Mouse (Mus musculus) kidney, postnatal 10 days (tissue): ENCODE measurements around the gene Vmn1r127.
"Not testable (repeated sequence)": the region's sequence is repeated elsewhere in the genome, so short reads cannot be mapped to it uniquely, and the experiment has no call there.

Experiments used
- DNase-seq: peaks from one replicate; pipeline ENCODE4 v3.0.0; 2021; ENCODE audit warnings: mixed read lengths

Gene Vmn1r127

GRCm38 (mm10) chr7:21319761-21320160, at the start of gene Vmn1r127:
Gene Vmn1r127 (minus strand): TSS chr7:21319861.
- DNase-seq, result not testable (repeated sequence)

GRCm38 (mm10) chr7:21361191-21361590, 41.5 kb upstream of the Vmn1r127 start, which contains the start of gene Vmn1r129:
Gene Vmn1r129 (minus strand): TSS chr7:21361291.
- not testable (repeated sequence) for DNase-seq

GRCm38 (mm10) chr7:21349073-21349472, 29.4 kb upstream of the Vmn1r127 start, which contains the start of gene Vmn1r128:
Gene Vmn1r128 (plus strand): TSS chr7:21349373.
- not testable (repeated sequence) for DNase-seq

- not testable (repeated sequence) for DNase-seq
These were observed 18.3 kb downstream of the Vmn1r127 start, which contains the start of gene Vmn1r126 for GRCm38 (mm10) chr7:21301367-21301766. Gene Vmn1r126 (minus strand): TSS chr7:21301467.

- not testable (repeated sequence) for DNase-seq
These were observed 47.8 kb downstream of the Vmn1r127 start, which contains the start of gene Vmn1r125 for GRCm38 (mm10) chr7:21271879-21272278. Gene Vmn1r125 (plus strand): TSS chr7:21272179.
